Mouse (Mus musculus): ENCODE results near the gene Atg4b. TPM values are rescaled to one million over a fixed set of nuclear protein-coding genes. Genes with fewer than 3 reads are reported as not detected.
"Not testable (repeated sequence)": the region's sequence is repeated elsewhere in the genome, so short reads cannot be mapped to it uniquely, and the experiment has no call there.

The Atg4b gene
- polyA plus RNA-seq, 1 experiment from 2014 or later: 112 TPM

GRCm38 (mm10) chr1:93825771-93826539, 74.7 kb downstream of the Atg4b start:
- Histone ChIP-seq H3K9ac (peak overlapping the region; percentile 77), H3K27ac (peak overlapping the region; percentile 97), H3K9me3 (no peaks in the 10 kb centered on the region), H3K4me1 (replicated peaks) (peaks cover 22% of the 10 kb centered on the region), H3K4me3 (peak overlapping the region; percentile 57), H3K36me3 (peaks cover 18% of the 10 kb centered on the region), H3K4me2 (peak overlapping the region; percentile 84), H3K27me3 (no peaks in the 10 kb centered on the region)
- peak; percentile 49 for ATAC-seq (ENCODE audit: low FRiP score)
- WGBS: 36% methylated on average over 27 of the region's 27 CpGs

- H3K27ac ChIP-seq: peak overlapping the region; percentile 97; the same call in 1 of the 2 replicates
- H3K36me3 ChIP-seq: peaks cover 12% of the 10 kb centered on the region
- no peaks in the 10 kb centered on the region for H3K9me3 ChIP-seq
- peak overlapping the region; percentile 57; the same call in 1 of the 2 replicates for H3K4me3 ChIP-seq
- no peak for ATAC-seq (ENCODE audit: low FRiP score)
- 96% methylated on average over 9 of the region's 9 CpGs for WGBS
- H3K27me3 ChIP-seq: no peaks in the 10 kb centered on the region
- peak overlapping the region; percentile 77; the same call in 1 of the 2 replicates for H3K9ac ChIP-seq
- peaks cover 22% of the 10 kb centered on the region for H3K4me1 ChIP-seq (replicated peaks)
- H3K4me2 ChIP-seq: peak overlapping the region; percentile 84
Observed at GRCm38 (mm10) chr1:93826540-93826835, 75.2 kb downstream of the Atg4b start.

GRCm38 (mm10) chr1:93832754-93833360, 81.6 kb downstream of the Atg4b start:
- H3K27ac ChIP-seq; H3K4me3 ChIP-seq; H3K4me2 ChIP-seq; H3K9ac ChIP-seq; H3K4me1 ChIP-seq (replicated peaks); ATAC-seq (ENCODE audit: low FRiP score); H3K9me3 ChIP-seq; H3K27me3 ChIP-seq: not testable (repeated sequence)
- WGBS: 49% methylated on average over 3 of the region's 4 CpGs
- peaks cover 24% of the 10 kb centered on the region for H3K36me3 ChIP-seq

- 86% methylated on average over 7 of the region's 7 CpGs for WGBS
- no peaks in the 10 kb centered on the region for H3K4me1 ChIP-seq (replicated peaks)
- no peak overlapping the region for H3K4me3 ChIP-seq
Observed at GRCm38 (mm10) chr1:93834671-93835150, 83.4 kb downstream of the Atg4b start.

GRCm38 (mm10) chr1:93835211-93835610, 83.9 kb downstream of the Atg4b start:
- no peaks in the 10 kb centered on the region for H3K4me1 ChIP-seq (replicated peaks)
- H3K9me3 ChIP-seq: no peaks in the 10 kb centered on the region
- H3K9ac ChIP-seq: no peak overlapping the region
- H3K4me3 ChIP-seq: no peak overlapping the region
- H3K27me3 ChIP-seq: no peaks in the 10 kb centered on the region
- WGBS: 96% methylated on average over 3 of the region's 4 CpGs
- H3K4me2 ChIP-seq: no peak overlapping the region
- H3K27ac ChIP-seq: no peak overlapping the region
- peaks cover 27% of the 10 kb centered on the region for H3K36me3 ChIP-seq
- ATAC-seq (ENCODE audit: low FRiP score): no peak

More at GRCm38 (mm10) chr1:93834671-93835150, 83.4 kb downstream of the Atg4b start:
- no peaks in the 10 kb centered on the region for H3K9me3 ChIP-seq
- no peak overlapping the region for H3K4me2 ChIP-seq
- H3K27ac ChIP-seq: no peak overlapping the region
- H3K9ac ChIP-seq: no peak overlapping the region
- no peak for ATAC-seq (ENCODE audit: low FRiP score)
- H3K27me3 ChIP-seq: no peaks in the 10 kb centered on the region
- peaks cover 27% of the 10 kb centered on the region for H3K36me3 ChIP-seq

- H3K4me1 ChIP-seq (replicated peaks): no peaks in the 10 kb centered on the region
- no peak for ATAC-seq (ENCODE audit: low FRiP score)
- no peaks in the 10 kb centered on the region for H3K27me3 ChIP-seq
- WGBS: 93% methylated on average over 6 of the region's 6 CpGs
- H3K4me3 ChIP-seq: no peak overlapping the region
- H3K9ac ChIP-seq: no peak overlapping the region
- peaks cover 27% of the 10 kb centered on the region for H3K36me3 ChIP-seq
- no peaks in the 10 kb centered on the region for H3K9me3 ChIP-seq
- H3K27ac ChIP-seq: no peak overlapping the region
- no peak overlapping the region for H3K4me2 ChIP-seq
Observed at GRCm38 (mm10) chr1:93835876-93836531, 84.7 kb downstream of the Atg4b start.

- no peak for ATAC-seq (ENCODE audit: low FRiP score)
- Histone ChIP-seq H3K4me2 (no peak overlapping the region), H3K9me3 (no peaks in the 10 kb centered on the region), H3K4me3 (no peak overlapping the region), H3K36me3 (peaks cover 27% of the 10 kb centered on the region), H3K9ac (no peak overlapping the region), H3K27ac (no peak overlapping the region), H3K4me1 (replicated peaks) (no peaks in the 10 kb centered on the region), H3K27me3 (no peaks in the 10 kb centered on the region)
- WGBS: 98% methylated on average over 2 of the region's 2 CpGs
Observed at GRCm38 (mm10) chr1:93836532-93836913, 85.2 kb downstream of the Atg4b start.

- 98% methylated on average over 8 of the region's 8 CpGs for WGBS
- no peak overlapping the region for H3K27ac ChIP-seq
Observed at GRCm38 (mm10) chr1:93837335-93837734, 86.0 kb downstream of the Atg4b start.

GRCm38 (mm10) chr1:93838569-93838968, 87.3 kb downstream of the Atg4b start:
- not testable (repeated sequence) for H3K27me3 ChIP-seq
- 93% methylated on average over 8 of the region's 8 CpGs for WGBS

More at GRCm38 (mm10) chr1:93837335-93837734, 86.0 kb downstream of the Atg4b start:
- no peak overlapping the region for H3K4me2 ChIP-seq
- no peaks in the 10 kb centered on the region for H3K4me1 ChIP-seq (replicated peaks)
- no peaks in the 10 kb centered on the region for H3K27me3 ChIP-seq
- no peak overlapping the region for H3K9ac ChIP-seq
- no peak for ATAC-seq (ENCODE audit: low FRiP score)
- no peak overlapping the region for H3K4me3 ChIP-seq
- H3K9me3 ChIP-seq: no peaks in the 10 kb centered on the region
- H3K36me3 ChIP-seq: peaks cover 27% of the 10 kb centered on the region

More at GRCm38 (mm10) chr1:93838569-93838968, 87.3 kb downstream of the Atg4b start:
- H3K27ac ChIP-seq; H3K9ac ChIP-seq; H3K4me2 ChIP-seq; H3K4me3 ChIP-seq; H3K9me3 ChIP-seq; H3K4me1 ChIP-seq (replicated peaks); ATAC-seq (ENCODE audit: low FRiP score): not testable (repeated sequence)
- H3K36me3 ChIP-seq: peaks cover 27% of the 10 kb centered on the region

Other genes with a start within 250 kb of the Atg4b start
- 5.9 TPM in 2 replicates for gene Farp2, start 239.4 kb upstream of the Atg4b start, polyA plus RNA-seq (2015; fragmentation: Nextera tagmentation; extraction: Ambion mirVana)
- gene Stk25, start 92.8 kb upstream of the Atg4b start, polyA plus RNA-seq (2015; fragmentation: Nextera tagmentation; extraction: Ambion mirVana): 307 and 330 TPM in 2 replicates
- gene Bok, start 65.8 kb upstream of the Atg4b start, polyA plus RNA-seq (2015; fragmentation: Nextera tagmentation; extraction: Ambion mirVana): 74.8 and 76.7 TPM in 2 replicates
- 41.3 and 43.4 TPM in 2 replicates for gene Thap4, start 3.4 kb downstream of the Atg4b start, polyA plus RNA-seq (2015; fragmentation: Nextera tagmentation; extraction: Ambion mirVana)
- 157 and 161 TPM in 2 replicates for gene Dtymk, start 50.4 kb downstream of the Atg4b start, polyA plus RNA-seq (2015; fragmentation: Nextera tagmentation; extraction: Ambion mirVana)
- gene Ing5, start 52.5 kb downstream of the Atg4b start, polyA plus RNA-seq (2015; fragmentation: Nextera tagmentation; extraction: Ambion mirVana): 9.4 and 10.5 TPM in 2 replicates
- 16.4 and 19.3 TPM in 2 replicates for gene D2hgdh, start 73.4 kb downstream of the Atg4b start, polyA plus RNA-seq (2015; fragmentation: Nextera tagmentation; extraction: Ambion mirVana)
- not detected in 2 replicates for gene Gal3st2, start 109.8 kb downstream of the Atg4b start, polyA plus RNA-seq (2015; fragmentation: Nextera tagmentation; extraction: Ambion mirVana)
- not detected in 2 replicates for gene Gal3st2b, start 166.8 kb downstream of the Atg4b start, polyA plus RNA-seq (2015; fragmentation: Nextera tagmentation; extraction: Ambion mirVana)
- not detected in 2 replicates for gene Gal3st2c, start 239.0 kb downstream of the Atg4b start, polyA plus RNA-seq (2015; fragmentation: Nextera tagmentation; extraction: Ambion mirVana)